Mouse (Mus musculus): ENCODE results near the gene Uts2b.

- no peak for TF ChIP-seq GATA1 (IDR thresholded peaks at IDR 0.05; ENCODE audit: low read length)
- no peak for TF ChIP-seq TAL1 (IDR thresholded peaks at IDR 0.05; ENCODE audit: low read length)
Observed at GRCm38 (mm10) chr16:27322047-27322446, 48.0 kb downstream of the Uts2b start.

All from erythroblast, embryonic 14.5 days (primary cell).